Mouse (Mus musculus) frontal cortex, postnatal 25 days (tissue): ENCODE measurements around the gene Igfbp3.

Source experiments
- DNase-seq, 2 experiments: peaks; one replicate each; pipeline ENCODE4 v3.0.0; 2022; ENCODE audit warnings: low spot score in 2 of 2

Igfbp3 gene

GRCm38 (mm10) chr11:7211211-7211610 is 2.5 kb downstream of the Igfbp3 start:
- DNase-seq, result no peak

GRCm38 (mm10) chr11:7210343-7210742 is 3.4 kb downstream of the Igfbp3 start:
- DNase-seq, result peak; percentile 64 to 73

- no peak for DNase-seq
These were observed 9.9 kb downstream of the Igfbp3 start for GRCm38 (mm10) chr11:7203846-7204245.

GRCm38 (mm10) chr11:7202206-7202605 is 11.5 kb downstream of the Igfbp3 start:
- no peak for DNase-seq

GRCm38 (mm10) chr11:7200393-7200783 is 13.3 kb downstream of the Igfbp3 start:
- no peak for DNase-seq

- peak in 1 of 2 experiments; percentile 45 for DNase-seq
These were observed 13.9 kb downstream of the Igfbp3 start for GRCm38 (mm10) chr11:7199736-7200392.

GRCm38 (mm10) chr11:7198481-7199256 is 15.1 kb downstream of the Igfbp3 start:
- DNase-seq, result no peak

- DNase-seq, result no peak
These were observed 15.7 kb downstream of the Igfbp3 start for GRCm38 (mm10) chr11:7198006-7198405.

- DNase-seq, result no peak
These were observed 16.2 kb downstream of the Igfbp3 start, which contains the start of gene Igfbp1 for GRCm38 (mm10) chr11:7197491-7197941. Gene Igfbp1 (plus strand): TSS chr11:7197782.

GRCm38 (mm10) chr11:7195312-7195685 is 18.4 kb downstream of the Igfbp3 start:
- DNase-seq, result no peak

GRCm38 (mm10) chr11:7194432-7195311 is 19.1 kb downstream of the Igfbp3 start:
- no peak for DNase-seq

GRCm38 (mm10) chr11:7193134-7193533 is 20.6 kb downstream of the Igfbp3 start:
- DNase-seq, result no peak

- DNase-seq, result no peak
These were observed 21.0 kb downstream of the Igfbp3 start for GRCm38 (mm10) chr11:7192710-7193109.

GRCm38 (mm10) chr11:7188469-7188868 is 25.3 kb downstream of the Igfbp3 start, which contains the start of gene Gm11985:
Gene Gm11985 (minus strand): TSS chr11:7188569.
- no peak for DNase-seq

GRCm38 (mm10) chr11:7187472-7187871 is 26.3 kb downstream of the Igfbp3 start:
- DNase-seq, result no peak

GRCm38 (mm10) chr11:7184420-7184819 is 29.3 kb downstream of the Igfbp3 start:
- no peak for DNase-seq

GRCm38 (mm10) chr11:7182409-7183042 is 31.2 kb downstream of the Igfbp3 start:
- no peak for DNase-seq

- no peak for DNase-seq
These were observed 34.4 kb downstream of the Igfbp3 start for GRCm38 (mm10) chr11:7179276-7179675.

GRCm38 (mm10) chr11:7178724-7179123 is 35.0 kb downstream of the Igfbp3 start:
- no peak for DNase-seq

- no peak for DNase-seq
These were observed 40.1 kb downstream of the Igfbp3 start for GRCm38 (mm10) chr11:7173664-7174063.

- no peak for DNase-seq
These were observed 44.1 kb downstream of the Igfbp3 start for GRCm38 (mm10) chr11:7169645-7170044.

GRCm38 (mm10) chr11:7164416-7164815 is 49.3 kb downstream of the Igfbp3 start:
- DNase-seq, result no peak
